Mouse (Mus musculus): ENCODE measurements around the gene Tspan8.

- no peak for TF ChIP-seq POLR2A (IDR thresholded peaks at IDR 0.05; ENCODE audit: borderline replicate concordance, extremely low read depth, low read depth, low read length)
- TF ChIP-seq CTCF (IDR thresholded peaks at IDR 0.05; ENCODE audit: insufficient read depth, low read length) = peak; percentile 63
Measured at GRCm38 (mm10) chr10:115778624-115779023, 38.0 kb upstream of the Tspan8 start.

All from lung, adult 2 months (tissue).